Mouse (Mus musculus) CH12.LX (cell line): Measurements from ENCODE around the gene Tsen34.
A peak's percentile ranks its signal among the peaks of the same experiment; 100 is the strongest.

ENCODE experiments used
- CHD2 ChIP-seq: IDR thresholded peaks from 2 replicates; pipeline ENCODE4 v1.6.1; 2011; ENCODE audit warnings: low read length, improper control_type of control experiment
- CTCF ChIP-seq, 2 experiments: IDR thresholded peaks in 1 of 2; conservative IDR thresholded peaks in 1 of 2; 2 replicates each; pipeline ENCODE4 v1.5.1; 2011 to 2012; ENCODE audit warnings: low read depth in 2 of 2, low read length in 2 of 2, improper control_type of control experiment in 1 of 2, inconsistent platforms in 1 of 2, mild to moderate bottlenecking in 1 of 2, moderate library complexity in 1 of 2
- E2F4 ChIP-seq: IDR thresholded peaks from 2 replicates; pipeline ENCODE4 v1.6.1; 2011; ENCODE audit warnings: low read depth, low read length, improper control_type of control experiment; ENCODE audit not compliant: insufficient replicate concordance
- ETS1 ChIP-seq: conservative IDR thresholded peaks from 2 replicates; pipeline ENCODE4 v1.6.1; 2012; ENCODE audit warnings: low read depth, mild to moderate bottlenecking, inconsistent platforms, low read length, improper control_type of control experiment, moderate library complexity
- KAT2A ChIP-seq: IDR thresholded peaks from 2 replicates; pipeline ENCODE4 v1.6.1; 2012; ENCODE audit warnings: low read length, improper control_type of control experiment, inconsistent platforms; ENCODE audit not compliant: insufficient replicate concordance
- MYC ChIP-seq: IDR thresholded peaks from 2 replicates; pipeline ENCODE4 v1.6.1; 2011; ENCODE audit warnings: low read depth, mild to moderate bottlenecking, improper control_type of control experiment, low read length
- POLR2A ChIP-seq: IDR thresholded peaks from 2 replicates; pipeline ENCODE4 v1.6.1; 2011; ENCODE audit warnings: low read depth, mild to moderate bottlenecking, improper control_type of control experiment, low read length
- TBP ChIP-seq: conservative IDR thresholded peaks from 2 replicates; pipeline ENCODE4 v1.6.1; 2011; ENCODE audit warnings: low read depth, low read length, improper control_type of control experiment
- UBTF ChIP-seq: IDR thresholded peaks from 2 replicates; pipeline ENCODE4 v1.6.1; 2012; ENCODE audit warnings: low read depth, mild to moderate bottlenecking, inconsistent platforms, low read length, improper control_type of control experiment, moderate library complexity

GRCm38 (mm10) chr7:3644672-3645487 lies 47.8 kb upstream of the Tsen34 start, which contains the start of gene Cnot3:
- TF ChIP-seq CTCF (conservative IDR thresholded peaks at IDR 0.05 in 1 of 2, IDR thresholded peaks at IDR 0.05 in 1 of 2; ENCODE audit: low read depth in 2 of 2, low read length in 2 of 2) (no peak), E2F4 (no peak), MYC (0 out of 2 replicates have a peak, but pooled peaks have one; percentile 4), TBP (peak; percentile 78), CHD2 (peak; percentile 97), UBTF (no peak), ETS1 (no peak), POLR2A (peak; percentile 85), KAT2A (no peak)
